Mouse (Mus musculus) layer of hippocampus, postnatal 25 days (tissue): Measurements from ENCODE around the gene Samhd1. TPM values are rescaled to one million over a fixed set of nuclear protein-coding genes. Genes with fewer than 3 reads are reported as not detected.

Experiments used
- DNase-seq, 2 experiments: peaks; one replicate each; pipeline ENCODE4 v3.0.0; 2022; ENCODE audit warnings: mixed read lengths in 2 of 2, low spot score in 1 of 2; ENCODE audit errors: extremely low spot score in 1 of 2
- total RNA-seq, 2 experiments: library from RNA; stranded (reverse); gene quantifications; 2 replicates each; pipeline ENCODE4 v1.2.3; 2021

The Samhd1 gene
- total RNA-seq, 2 experiments from 2014 or later, result 11.4 to 12.3 TPM

DNA sequence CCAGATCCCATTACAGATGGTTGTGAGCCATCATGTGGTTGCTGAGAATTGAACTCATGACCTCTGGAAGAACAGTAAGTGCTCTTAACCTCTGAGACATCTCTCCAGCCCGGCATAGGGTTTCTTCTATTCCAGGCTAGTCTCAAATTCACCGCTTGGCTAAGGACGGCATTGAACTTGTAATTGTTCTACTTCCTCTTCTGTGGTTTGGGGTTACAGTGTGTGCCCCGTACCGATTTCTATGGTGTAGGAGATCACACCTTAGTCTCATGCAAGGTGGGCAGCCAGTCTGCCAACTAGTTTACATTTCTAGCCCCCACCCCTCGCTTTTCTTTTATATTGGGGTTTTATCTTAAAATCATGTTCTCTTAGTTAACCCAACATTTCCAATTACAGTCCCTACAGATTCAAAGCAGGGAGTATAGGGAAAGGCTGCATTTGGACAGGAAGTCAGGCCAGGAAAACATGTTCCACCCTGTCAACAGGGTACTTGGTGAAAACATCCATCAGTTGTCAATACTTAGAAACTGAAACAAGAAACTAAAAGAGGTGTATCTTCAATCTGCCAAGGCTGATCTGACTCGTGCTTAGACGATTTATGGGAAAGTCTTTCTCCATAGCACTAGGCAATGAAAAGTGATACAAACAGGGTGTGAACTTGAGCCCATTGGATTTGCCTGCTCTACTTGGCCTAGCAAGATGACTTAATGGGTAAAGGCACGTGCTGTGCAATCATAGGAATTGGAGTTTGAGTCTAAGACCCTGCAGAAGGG lies 3.1 kb upstream of the Samhd1 start:
- DNase-seq, result no peak

- no peak for DNase-seq
These were observed 1.6 kb upstream of the Samhd1 start for GRCm38 (mm10) chr2:157136646-157137045.

- no peak for DNase-seq
These were observed 1.1 kb upstream of the Samhd1 start for GRCm38 (mm10) chr2:157136176-157136575.

GRCm38 (mm10) chr2:157135529-157136120 lies 560 bp upstream of the Samhd1 start:
- no peak for DNase-seq

- DNase-seq, result peak in 1 of 2 experiments; percentile 3
These were observed 560 bp downstream of the Samhd1 start for GRCm38 (mm10) chr2:157134479-157134931.

DNA sequence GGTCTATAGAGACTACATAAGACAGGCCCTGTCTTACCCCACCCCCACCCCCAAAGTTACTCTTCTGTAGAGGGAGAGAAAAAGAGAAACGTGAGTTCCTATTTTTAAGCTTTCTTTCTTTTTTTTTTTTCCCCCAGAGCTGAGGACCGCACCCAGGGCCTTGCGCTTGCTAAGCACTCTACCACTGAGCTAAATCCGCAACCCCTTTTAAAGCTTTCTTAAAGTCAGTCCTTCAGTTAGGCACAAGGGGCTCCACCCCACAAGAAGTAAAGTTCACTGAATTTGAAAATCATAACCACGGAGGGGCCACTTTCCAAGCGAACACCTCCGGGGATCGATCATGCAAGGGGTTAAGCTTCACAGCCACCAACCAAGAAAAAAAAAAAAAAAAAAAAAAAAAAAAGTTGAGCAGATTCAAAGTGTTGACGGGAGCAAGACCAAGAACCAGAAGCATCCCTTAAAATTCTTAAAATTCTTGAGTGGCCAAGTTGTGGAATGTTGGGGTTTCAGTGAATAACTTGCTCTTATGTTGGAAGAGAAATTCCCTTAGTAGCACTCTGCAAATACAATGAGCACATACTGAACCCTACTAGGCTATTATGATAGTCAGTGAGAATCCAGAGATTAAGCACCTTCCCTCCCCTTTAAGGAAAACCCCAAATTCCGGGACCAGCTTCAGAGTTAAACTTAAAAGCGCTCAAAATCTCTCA lies 1.1 kb downstream of the Samhd1 start:
- no peak for DNase-seq

GRCm38 (mm10) chr2:157132686-157133540 lies 2.2 kb downstream of the Samhd1 start:
- DNase-seq, result no peak

- no peak for DNase-seq
These were observed 3.0 kb downstream of the Samhd1 start for GRCm38 (mm10) chr2:157132086-157132485.

GRCm38 (mm10) chr2:157130813-157131514 lies 4.1 kb downstream of the Samhd1 start:
- no peak for DNase-seq

DNA sequence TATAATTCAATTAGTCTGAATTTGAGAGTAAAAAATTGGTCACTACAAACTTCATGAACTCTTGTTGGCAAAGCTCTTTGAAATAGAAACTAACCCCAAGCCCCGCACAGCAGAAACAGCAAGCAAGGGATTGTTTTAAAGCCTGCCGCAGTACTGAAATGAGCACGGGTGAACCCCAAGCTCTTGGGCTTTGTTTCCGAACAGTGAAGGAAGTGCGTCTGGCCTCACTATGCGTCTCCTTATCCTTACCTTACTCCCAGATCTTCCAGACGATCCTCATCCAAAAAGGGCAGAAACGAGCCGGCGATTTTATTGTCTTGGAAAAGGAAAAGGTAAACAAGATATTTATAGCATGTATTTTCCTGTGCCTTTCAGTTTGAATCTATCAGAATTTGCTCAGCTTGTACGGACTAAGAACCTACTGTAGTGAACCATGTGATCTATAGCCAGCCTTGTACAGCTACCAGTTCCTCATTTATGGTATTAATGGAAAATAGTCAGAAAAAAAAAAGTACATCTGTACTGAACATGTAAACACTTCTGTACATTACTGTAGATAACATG lies 5.4 kb downstream of the Samhd1 start:
- DNase-seq, result no peak

DNA sequence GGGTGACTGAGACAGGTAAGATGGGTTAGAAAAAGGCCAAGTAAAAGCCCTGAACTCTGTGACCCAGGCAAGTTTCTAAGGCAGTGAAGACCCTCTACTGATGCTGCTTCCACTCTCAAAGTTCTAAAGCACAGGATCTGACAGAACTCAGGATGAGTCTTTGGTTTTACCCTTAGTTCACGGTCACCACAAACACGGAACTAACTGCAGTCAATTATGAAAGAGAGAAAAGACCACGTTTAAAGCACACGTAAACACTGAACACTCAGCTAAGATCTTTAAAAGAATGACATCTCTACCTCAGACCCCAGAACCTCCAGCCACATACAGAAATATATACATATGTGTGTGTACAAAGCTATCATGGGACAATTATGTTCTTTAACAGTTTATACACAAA lies 6.0 kb downstream of the Samhd1 start:
- DNase-seq, result no peak

GRCm38 (mm10) chr2:157128072-157128471 lies 7.0 kb downstream of the Samhd1 start:
- DNase-seq, result peak; percentile 11 to 39

- DNase-seq, result no peak
These were observed 7.7 kb downstream of the Samhd1 start for GRCm38 (mm10) chr2:157127370-157127769.

- no peak for DNase-seq
These were observed 9.8 kb downstream of the Samhd1 start for GRCm38 (mm10) chr2:157125246-157125645.

- no peak for DNase-seq
These were observed 13.3 kb downstream of the Samhd1 start for GRCm38 (mm10) chr2:157121766-157122165.

- no peak for DNase-seq
These were observed 16.0 kb downstream of the Samhd1 start for GRCm38 (mm10) chr2:157119075-157119474.

DNA sequence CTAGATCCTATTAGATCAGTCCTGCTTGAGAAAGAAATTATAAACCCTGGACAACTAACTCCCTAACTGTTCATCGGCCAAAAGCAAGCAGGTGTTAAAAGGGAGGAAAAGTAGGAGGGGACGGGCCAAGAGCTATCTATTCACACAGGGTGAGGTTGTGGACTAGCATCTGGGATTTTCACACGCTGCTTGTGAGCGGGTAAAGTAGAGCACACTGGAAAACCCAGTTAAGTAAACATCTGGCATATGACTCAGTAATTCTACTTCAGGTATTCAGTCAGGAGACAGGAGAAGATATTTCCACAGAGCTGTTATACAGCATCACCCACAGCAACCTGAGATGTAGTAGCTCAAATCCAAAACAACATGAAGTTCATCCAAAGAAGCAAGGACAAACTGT lies 16.5 kb downstream of the Samhd1 start:
- no peak for DNase-seq

GRCm38 (mm10) chr2:157116964-157117363 lies 18.1 kb downstream of the Samhd1 start:
- DNase-seq, result no peak

GRCm38 (mm10) chr2:157108236-157108635 lies 26.8 kb downstream of the Samhd1 start:
- no peak for DNase-seq

- no peak for DNase-seq
These were observed 30.6 kb downstream of the Samhd1 start for GRCm38 (mm10) chr2:157104454-157104853.
